Mouse (Mus musculus) hindbrain, embryonic 14.5 days (tissue): ENCODE measurements around the gene Cap1. TPM values are rescaled to one million over a fixed set of nuclear protein-coding genes. Genes with fewer than 3 reads are reported as not detected.
A peak's percentile ranks its signal among the peaks of the same experiment; 100 is the strongest.

Source experiments
- ATAC-seq: fragments of 200-750 bp; cut with Nextera tagmentation; 2 replicates; pipeline ENCODE4 v1.8.0; 2017; ENCODE audit warnings: moderate number of reproducible peaks, mild to moderate bottlenecking, moderate TSS enrichment, moderate library complexity; ENCODE audit not compliant: low FRiP score
- DNase-seq: peaks from one replicate; pipeline ENCODE4 v3.0.0-alpha.2; 2015; ENCODE audit warnings: low spot score
- H3K27ac ChIP-seq: fragments of 300-500 bp; sonication (generic); 2 replicates; pipeline ENCODE4 v1.5.1; 2014; ENCODE audit warnings: mild to moderate bottlenecking, moderate library complexity
- H3K27me3 ChIP-seq: fragments of 300-500 bp; sonication (generic); 2 replicates; pipeline ENCODE4 v1.6.1; 2014; ENCODE audit warnings: mild to moderate bottlenecking, low read length, mixed read lengths; ENCODE audit not compliant: control insufficient read depth, insufficient read depth
- H3K36me3 ChIP-seq: fragments of 300-500 bp; sonication (generic); replicated peaks from 2 replicates; pipeline ENCODE4 v1.6.1; 2014; ENCODE audit not compliant: control insufficient read depth, insufficient read depth
- H3K4me1 ChIP-seq: fragments of 300-500 bp; sonication (generic); replicated peaks from 2 replicates; pipeline ENCODE4 v1.6.1; 2014; ENCODE audit warnings: antibody characterized with exemption, low read length, mixed read lengths; ENCODE audit not compliant: control insufficient read depth, insufficient read depth
- H3K4me2 ChIP-seq: fragments of 300-500 bp; sonication (generic); replicated peaks from 2 replicates; pipeline ENCODE4 v1.6.1; 2014; ENCODE audit warnings: mild to moderate bottlenecking, moderate library complexity
- H3K4me3 ChIP-seq: fragments of 300-500 bp; sonication (generic); replicated peaks from 2 replicates; pipeline ENCODE4 v1.5.1; 2014; ENCODE audit warnings: mild to moderate bottlenecking, low read length
- H3K9ac ChIP-seq: fragments of 300-500 bp; sonication (generic); 2 replicates; pipeline ENCODE4 v1.6.1; 2014
- H3K9me3 ChIP-seq: fragments of 300-500 bp; sonication (generic); 2 replicates; pipeline ENCODE4 v1.6.1; 2016; ENCODE audit warnings: low read length; ENCODE audit not compliant: control insufficient read depth
- WGBS: fragments of 180-500 bp; shearing (Covaris S2); extraction: QIAGEN DNeasy Blood & Tissue Kit; methylation state at CpG from one replicate; pipeline ENCODE4 v1.1.7; 2014; 5-methylcytosine and 5-hydroxymethylcytosine counted together
- polyA plus RNA-seq: library from polyadenylated mRNA; unstranded; fragments of >200 nt; fragmentation: Nextera tagmentation; extraction: Ambion mirVana; gene quantifications from 2 replicates; pipeline ENCODE4 v1.2.1, GENCODE M21; 2014

The Cap1 gene
- polyA plus RNA-seq, 1 experiment from 2014 or later = 71.9 TPM

DNA sequence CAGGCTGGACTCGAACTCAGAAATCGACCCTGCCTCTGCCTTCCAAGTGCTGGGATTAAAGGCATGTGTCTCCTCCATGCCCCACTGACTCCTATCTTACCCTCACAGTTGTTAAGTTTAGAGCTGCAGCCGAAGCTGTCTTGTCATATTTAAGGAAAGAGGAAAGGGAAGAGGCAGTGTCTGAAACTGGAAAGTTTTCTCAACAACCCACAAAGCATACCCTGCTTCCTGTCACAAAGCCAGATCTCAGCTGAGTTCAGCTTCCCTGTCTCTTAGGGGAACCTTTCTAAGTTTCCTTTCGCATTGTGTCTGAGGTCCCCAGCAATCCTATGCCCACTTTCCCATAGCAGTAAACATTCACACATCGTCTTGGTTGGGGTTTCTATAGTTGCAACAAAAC lies 6.3 kb upstream of the Cap1 start:
- H3K36me3 ChIP-seq = no peaks in the 10 kb centered on the region
- no peak overlapping the region for H3K9ac ChIP-seq
- H3K4me1 ChIP-seq = peaks cover 5% of the 10 kb centered on the region; the same call in 1 of the 2 replicates
- H3K4me3 ChIP-seq = no peak overlapping the region
- DNase-seq = no peak
- H3K27ac ChIP-seq = 0 out of 2 replicates have a peak overlapping the region, but pooled peaks have one; percentile 66
- no peak overlapping the region for H3K4me2 ChIP-seq
- WGBS = 80% methylated on average over 5 of the region's 5 CpGs
- H3K9me3 ChIP-seq = no peaks in the 10 kb centered on the region
- ATAC-seq = no peak
- no peaks in the 10 kb centered on the region for H3K27me3 ChIP-seq

GRCm38 (mm10) chr4:122891597-122891996 lies 5.7 kb upstream of the Cap1 start:
- WGBS = 8% methylated on average over 1 of the region's 1 CpGs

GRCm38 (mm10) chr4:122890881-122891481 lies 5.1 kb upstream of the Cap1 start:
- Histone ChIP-seq H3K9me3 (no peaks in the 10 kb centered on the region), H3K27ac (peak overlapping the region; percentile 66), H3K4me3 (no peak overlapping the region), H3K36me3 (no peaks in the 10 kb centered on the region), H3K4me1 (peaks cover 6% of the 10 kb centered on the region; the same call in 1 of the 2 replicates), H3K27me3 (no peaks in the 10 kb centered on the region), H3K4me2 (no peak overlapping the region), H3K9ac (no peak overlapping the region)
- peak; percentile 75 for DNase-seq
- WGBS = 2% methylated on average over 3 of the region's 3 CpGs
- ATAC-seq = peak; percentile 53

More at GRCm38 (mm10) chr4:122891597-122891996, 5.7 kb upstream of the Cap1 start:
- Histone ChIP-seq H3K36me3 (no peaks in the 10 kb centered on the region), H3K4me1 (peaks cover 6% of the 10 kb centered on the region; the same call in 1 of the 2 replicates), H3K9me3 (no peaks in the 10 kb centered on the region), H3K27me3 (no peaks in the 10 kb centered on the region), H3K4me3 (no peak overlapping the region), H3K27ac (peak overlapping the region; percentile 66), H3K4me2 (no peak overlapping the region), H3K9ac (no peak overlapping the region)
- DNase-seq (no peak), ATAC-seq (no peak)

DNA sequence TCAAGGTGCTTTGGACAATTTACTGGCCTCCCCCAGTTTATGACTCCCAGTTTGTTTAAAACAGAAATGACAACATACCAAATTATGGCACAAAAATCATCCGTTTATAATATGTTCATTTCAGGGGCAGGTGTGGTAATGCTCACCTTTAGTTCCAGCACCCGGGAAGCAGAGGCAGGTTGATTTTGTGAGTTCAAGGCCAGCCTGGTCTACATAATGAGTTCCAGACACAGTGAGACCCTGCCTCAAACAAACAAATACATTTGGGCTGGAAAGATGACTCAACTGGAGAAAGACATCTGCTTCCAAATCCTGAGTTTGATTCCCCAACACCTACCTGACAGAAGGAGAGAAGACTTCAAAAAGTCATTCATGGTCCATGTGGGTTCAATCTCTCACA lies 1.5 kb upstream of the Cap1 start:
- peak overlapping the region; percentile 92; the same call in 1 of the 2 replicates for H3K4me3 ChIP-seq
- ATAC-seq (no peak), DNase-seq (no peak)
- H3K9me3 ChIP-seq = no peaks in the 10 kb centered on the region
- peak overlapping the region; percentile 99 for H3K27ac ChIP-seq
- peak overlapping the region; percentile 81 for H3K4me2 ChIP-seq
- H3K36me3 ChIP-seq = no peaks in the 10 kb centered on the region
- WGBS = 83% methylated on average over 2 of the region's 2 CpGs
- peak overlapping the region; percentile 79; the same call in 1 of the 2 replicates for H3K9ac ChIP-seq
- no peaks in the 10 kb centered on the region for H3K27me3 ChIP-seq
- peaks cover 20% of the 10 kb centered on the region for H3K4me1 ChIP-seq

GRCm38 (mm10) chr4:122886579-122887254 lies 861 bp upstream of the Cap1 start:
- ATAC-seq = peak; percentile 25; the same call in 1 of the 2 replicates
- Histone ChIP-seq H3K27ac (peak overlapping the region; percentile 99), H3K9ac (peak overlapping the region; percentile 79), H3K9me3 (no peaks in the 10 kb centered on the region), H3K4me2 (peak overlapping the region; percentile 81), H3K36me3 (no peaks in the 10 kb centered on the region), H3K4me3 (peak overlapping the region; percentile 92), H3K4me1 (peaks cover 20% of the 10 kb centered on the region), H3K27me3 (no peaks in the 10 kb centered on the region)
- 5% methylated on average over 19 of the region's 19 CpGs for WGBS
- peak; percentile 54 for DNase-seq

GRCm38 (mm10) chr4:122884481-122885340 lies 1.1 kb downstream of the Cap1 start:
- Histone ChIP-seq H3K9me3 (no peaks in the 10 kb centered on the region), H3K36me3 (no peaks in the 10 kb centered on the region), H3K27ac (no peak overlapping the region), H3K4me2 (peak overlapping the region; percentile 79), H3K9ac (peak overlapping the region; percentile 89), H3K27me3 (no peaks in the 10 kb centered on the region), H3K4me3 (peak overlapping the region; percentile 92), H3K4me1 (peaks cover 20% of the 10 kb centered on the region)
- no peak for DNase-seq
- WGBS = 53% methylated on average over 12 of the region's 12 CpGs
- ATAC-seq = no peak

DNA sequence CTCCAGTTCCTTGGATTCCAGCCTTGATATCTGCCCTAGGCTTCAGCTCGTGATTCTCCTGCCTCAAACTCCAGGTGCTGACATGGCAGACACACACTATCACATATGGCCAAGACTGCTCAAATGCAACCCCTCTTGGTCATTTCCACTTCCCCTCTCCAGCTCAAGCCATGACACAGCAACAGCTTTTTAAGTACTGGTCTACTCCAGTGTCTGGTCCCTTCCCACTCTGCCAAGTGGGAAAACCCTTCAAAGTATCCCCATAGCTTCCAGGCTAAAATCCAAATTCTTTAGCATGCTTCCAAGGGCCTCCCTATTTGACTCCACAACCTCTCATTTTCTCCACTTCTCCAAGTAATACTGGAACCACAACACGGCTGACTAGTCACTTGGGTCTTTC lies 1.8 kb downstream of the Cap1 start:
- H3K27me3 ChIP-seq = no peaks in the 10 kb centered on the region
- DNase-seq = no peak
- H3K4me2 ChIP-seq = peak overlapping the region; percentile 79
- no peak overlapping the region for H3K9ac ChIP-seq
- WGBS = 81% methylated on average over 2 of the region's 2 CpGs
- H3K9me3 ChIP-seq = no peaks in the 10 kb centered on the region
- H3K27ac ChIP-seq = no peak overlapping the region
- ATAC-seq = no peak
- peaks cover 20% of the 10 kb centered on the region for H3K4me1 ChIP-seq
- H3K36me3 ChIP-seq = no peaks in the 10 kb centered on the region
- H3K4me3 ChIP-seq = no peak overlapping the region

GRCm38 (mm10) chr4:122883294-122883693 lies 2.6 kb downstream of the Cap1 start:
- Histone ChIP-seq H3K36me3 (no peaks in the 10 kb centered on the region), H3K27me3 (no peaks in the 10 kb centered on the region), H3K9me3 (no peaks in the 10 kb centered on the region), H3K9ac (no peak overlapping the region), H3K27ac (no peak overlapping the region), H3K4me1 (peaks cover 20% of the 10 kb centered on the region), H3K4me2 (no peak overlapping the region), H3K4me3 (no peak overlapping the region)
- no peak for ATAC-seq
- WGBS = 96% methylated on average over 3 of the region's 3 CpGs
- DNase-seq = no peak

DNA sequence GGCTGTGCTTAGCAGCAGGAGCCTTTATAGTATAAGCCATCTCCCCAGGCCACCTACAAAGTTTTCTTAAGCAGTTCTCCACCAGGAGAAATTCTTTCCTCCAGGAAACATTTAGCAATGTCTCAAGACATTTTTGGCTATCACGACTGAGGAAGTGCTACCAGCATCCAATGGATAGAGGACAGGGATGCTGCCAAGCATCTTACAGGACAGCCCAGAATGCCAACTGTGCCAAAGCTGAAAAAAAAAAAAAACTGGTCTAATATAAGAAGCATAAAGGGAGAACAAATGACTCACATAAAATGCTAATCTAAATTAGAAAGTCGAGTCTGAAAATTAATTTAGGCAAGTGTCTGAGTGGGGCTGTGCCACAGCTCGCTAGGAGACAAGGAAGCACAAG lies 3.3 kb downstream of the Cap1 start:
- ATAC-seq = no peak

More for the DNA sequence above, 3.3 kb downstream of the Cap1 start:
- Histone ChIP-seq H3K9ac (no peak overlapping the region), H3K36me3 (no peaks in the 10 kb centered on the region), H3K4me2 (no peak overlapping the region), H3K4me3 (no peak overlapping the region), H3K4me1 (peaks cover 19% of the 10 kb centered on the region), H3K27ac (no peak overlapping the region), H3K9me3 (no peaks in the 10 kb centered on the region), H3K27me3 (no peaks in the 10 kb centered on the region)
- no peak for DNase-seq
- 89% methylated on average over 3 of the region's 3 CpGs for WGBS
